Mouse (Mus musculus): ENCODE data around the gene Ypel1. TPM values are rescaled to one million over a fixed set of nuclear protein-coding genes. Genes with fewer than 3 reads are reported as not detected.

The Ypel1 gene
- 31.1 and 36.2 TPM in 2 replicates for polyA plus RNA-seq (2014; fragmentation: Nextera tagmentation; extraction: Ambion mirVana)

DNA sequence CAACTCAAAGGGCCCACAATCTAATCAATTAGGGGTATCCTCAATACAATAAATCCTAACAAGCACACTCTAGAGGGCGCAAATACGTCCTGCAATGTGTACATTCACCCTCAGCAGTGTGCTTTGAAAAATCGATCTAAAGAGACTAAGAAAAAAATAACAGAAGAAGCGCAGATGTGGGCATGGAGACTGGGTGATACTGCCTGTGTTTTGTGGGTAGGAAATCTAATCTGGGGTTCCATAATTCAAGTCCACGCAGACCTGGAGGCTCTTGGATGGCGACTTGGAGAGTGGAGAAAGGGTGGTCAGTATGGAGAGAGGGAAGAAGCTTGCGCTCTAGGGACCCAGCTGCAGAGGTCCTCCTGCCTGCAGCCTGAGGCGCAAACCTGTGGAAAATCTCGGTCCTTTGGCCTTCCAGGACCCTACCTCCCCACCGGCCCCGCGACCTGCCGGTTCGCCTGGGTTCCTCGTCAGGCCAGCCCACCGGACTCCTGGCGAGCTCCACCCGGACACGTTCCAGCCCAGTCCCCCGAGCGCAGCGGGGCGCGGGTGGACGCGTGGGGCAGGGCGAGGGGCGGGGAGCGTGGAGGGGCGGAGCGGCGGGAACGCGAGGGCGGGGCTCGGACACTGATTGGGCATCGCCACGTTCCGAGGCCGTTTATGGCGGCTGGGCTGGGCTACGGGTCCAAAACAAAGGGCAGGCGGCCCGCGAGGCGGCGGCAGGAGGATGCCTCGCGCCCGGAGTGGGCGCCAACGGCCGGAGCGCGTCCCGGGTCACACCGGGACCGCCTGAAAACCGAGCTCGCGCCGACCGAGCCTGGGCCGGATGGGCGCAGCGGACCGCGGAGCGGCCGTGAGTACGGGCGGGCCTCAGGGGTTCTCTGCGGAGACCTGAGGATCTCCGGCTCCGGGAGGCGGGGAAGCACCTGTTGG lies at the start of gene Ypel1:
Gene Ypel1 (plus strand): TSS at position 186 of the 933 bp plus-strand sequence.
- Histone ChIP-seq H3K4me3 (ENCODE audit: low read depth, low read length) (peak within 1 kb of the TSS; percentile 77), H3K36me3 (ENCODE audit: insufficient read depth) (peaks cover 3% of the 10 kb centered on the region; the same call in 1 of the 2 replicates), H3K4me1 (ENCODE audit: insufficient read depth) (no peaks in the 10 kb centered on the region; the same call in 1 of the 2 replicates), H3K9ac (peak within 1 kb of the TSS; percentile 87), H3K4me2 (peak within 1 kb of the TSS; percentile 65), H3K9me3 (ENCODE audit: low read depth, low read length) (no peaks in the 10 kb centered on the region), H3K27me3 (ENCODE audit: insufficient read depth, low read length) (no peaks in the 10 kb centered on the region), H3K27ac (ENCODE audit: low read depth) (peak within 1 kb of the TSS; percentile 81)
- ATAC-seq (ENCODE audit: insufficient read depth): peak; percentile 94
- peak; percentile 41; the same call in 1 of the 2 replicates for TF ChIP-seq CTCF (IDR thresholded peaks at IDR 0.05; ENCODE audit: low read depth)
- DNase-seq: peak; percentile 89
- WGBS: under 1% methylated on average over 76 of the region's 76 CpGs

DNA sequence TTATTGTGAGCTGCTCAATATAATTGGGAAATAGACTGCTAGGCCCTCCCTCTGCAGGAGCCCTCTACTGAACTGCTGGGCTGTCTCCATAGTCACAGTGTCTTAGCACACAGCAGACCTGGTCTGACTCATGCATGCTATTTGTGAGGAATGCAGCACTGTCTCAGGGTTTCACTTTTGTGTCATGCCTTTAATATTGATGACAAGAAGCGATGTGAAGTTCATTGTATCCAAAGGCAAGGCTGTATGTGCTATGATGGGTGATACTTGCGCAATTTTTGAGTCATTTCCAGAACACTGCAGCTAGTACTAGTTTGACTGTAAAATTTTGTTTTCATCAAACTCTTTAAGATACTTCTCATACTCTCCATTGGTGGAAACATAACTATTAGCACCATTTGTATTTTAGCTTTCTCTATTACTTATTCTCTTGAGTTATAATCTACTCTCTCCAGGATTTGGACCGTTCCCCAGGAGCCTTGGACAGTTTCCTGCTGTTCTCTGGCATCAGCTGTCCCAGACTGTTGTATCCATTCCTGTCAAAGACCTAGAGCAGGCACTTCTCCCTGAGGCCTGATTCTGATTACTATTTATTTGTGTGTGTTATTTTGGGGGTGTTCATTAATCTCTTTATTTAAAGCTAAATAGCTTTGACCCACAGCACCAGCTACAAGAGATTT lies 44.9 kb upstream of the Ypel1 start:
- H3K4me1 ChIP-seq (ENCODE audit: insufficient read depth): no peaks in the 10 kb centered on the region
- no peak for TF ChIP-seq CTCF (IDR thresholded peaks at IDR 0.05; ENCODE audit: low read depth)
- no peak overlapping the region for H3K4me2 ChIP-seq
- no peak overlapping the region for H3K27ac ChIP-seq (ENCODE audit: low read depth)
- ATAC-seq (ENCODE audit: insufficient read depth) (peak; percentile 62), DNase-seq (peak; percentile 71)
- peaks cover 62% of the 10 kb centered on the region for H3K36me3 ChIP-seq (ENCODE audit: insufficient read depth)
- H3K27me3 ChIP-seq (ENCODE audit: insufficient read depth, low read length): no peaks in the 10 kb centered on the region
- 76% methylated on average over 3 of the region's 3 CpGs for WGBS
- no peak overlapping the region for H3K4me3 ChIP-seq (ENCODE audit: low read depth, low read length)
- H3K9me3 ChIP-seq (ENCODE audit: low read depth, low read length): no peaks in the 10 kb centered on the region
- no peak overlapping the region for H3K9ac ChIP-seq

DNA sequence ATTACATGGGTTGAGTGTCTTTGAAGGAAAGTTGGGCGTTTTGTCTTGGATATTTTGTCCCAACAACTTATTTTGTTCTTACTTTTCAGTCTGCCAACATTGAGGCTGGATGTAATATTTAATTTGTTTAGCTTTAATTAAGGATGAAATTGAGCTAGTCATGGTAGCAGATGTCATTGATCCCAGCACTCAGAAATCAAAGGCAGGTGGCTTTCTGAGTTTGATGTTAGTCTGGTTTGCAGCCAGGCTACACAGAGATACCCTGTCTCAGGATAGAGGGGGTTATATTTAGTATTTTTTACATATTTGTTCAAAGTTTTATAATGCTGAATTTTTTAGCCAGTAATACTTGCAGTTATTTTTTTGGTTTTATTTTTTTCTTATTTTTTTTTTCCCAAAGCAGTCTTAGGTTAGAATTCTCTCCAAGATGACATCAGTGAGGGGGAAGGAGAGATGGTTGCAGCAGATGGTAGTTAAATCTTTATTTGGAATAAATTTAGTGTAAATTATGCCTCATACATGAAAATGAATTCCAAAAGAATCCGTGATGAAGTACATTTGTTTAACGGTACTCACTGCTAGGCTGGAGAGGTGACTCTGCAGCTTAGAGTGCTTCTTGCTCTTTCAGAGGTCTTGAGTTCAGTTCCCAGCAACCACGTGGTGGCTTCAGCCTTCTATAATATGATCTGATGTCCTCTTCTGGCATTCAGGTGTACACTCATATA lies 39.4 kb upstream of the Ypel1 start:
- TF ChIP-seq CTCF (IDR thresholded peaks at IDR 0.05; ENCODE audit: low read depth): no peak
- 83% methylated on average over 4 of the region's 4 CpGs for whole genome bisulfite sequencing
- Histone ChIP-seq H3K4me1 (ENCODE audit: insufficient read depth) (no peaks in the 10 kb centered on the region), H3K4me3 (ENCODE audit: low read depth, low read length) (no peak overlapping the region), H3K27ac (ENCODE audit: low read depth) (no peak overlapping the region), H3K9me3 (ENCODE audit: low read depth, low read length) (no peaks in the 10 kb centered on the region), H3K27me3 (ENCODE audit: insufficient read depth, low read length) (no peaks in the 10 kb centered on the region), H3K4me2 (no peak overlapping the region), H3K36me3 (ENCODE audit: insufficient read depth) (peaks cover 74% of the 10 kb centered on the region), H3K9ac (no peak overlapping the region)
- DNase-seq: no peak
- ATAC-seq (ENCODE audit: insufficient read depth): no peak

DNA sequence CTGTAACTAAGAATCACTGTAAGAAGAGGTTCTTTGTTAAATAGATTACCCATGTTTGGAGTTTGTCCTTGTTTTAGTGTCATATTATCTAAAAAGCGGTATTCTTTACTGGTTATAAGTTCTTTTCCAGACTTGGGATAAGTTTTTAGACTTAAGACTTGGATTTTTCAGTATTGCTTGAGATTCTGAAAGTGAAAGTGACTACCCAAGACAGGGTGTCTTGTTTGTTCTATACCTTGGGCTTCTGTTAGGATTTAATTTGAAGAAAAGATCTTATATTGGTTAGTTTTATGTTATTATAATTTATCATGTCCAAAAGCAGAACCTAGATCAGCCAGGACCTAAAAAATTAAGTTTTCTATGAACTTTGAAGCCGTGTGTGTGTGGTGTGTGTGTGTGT lies 35.7 kb upstream of the Ypel1 start:
- H3K4me2 ChIP-seq: no peak overlapping the region
- H3K9me3 ChIP-seq (ENCODE audit: low read depth, low read length): no peaks in the 10 kb centered on the region
- no peak for TF ChIP-seq CTCF (IDR thresholded peaks at IDR 0.05; ENCODE audit: low read depth)
- H3K36me3 ChIP-seq (ENCODE audit: insufficient read depth): peaks cover 85% of the 10 kb centered on the region
- no peak overlapping the region for H3K27ac ChIP-seq (ENCODE audit: low read depth)
- no peaks in the 10 kb centered on the region for H3K27me3 ChIP-seq (ENCODE audit: insufficient read depth, low read length)
- H3K4me3 ChIP-seq (ENCODE audit: low read depth, low read length): no peak overlapping the region
- no peak for ATAC-seq (ENCODE audit: insufficient read depth)
- 91% methylated on average over 2 of the region's 2 CpGs for WGBS
- H3K4me1 ChIP-seq (ENCODE audit: insufficient read depth): no peaks in the 10 kb centered on the region
- H3K9ac ChIP-seq: no peak overlapping the region
- no peak for DNase-seq

DNA sequence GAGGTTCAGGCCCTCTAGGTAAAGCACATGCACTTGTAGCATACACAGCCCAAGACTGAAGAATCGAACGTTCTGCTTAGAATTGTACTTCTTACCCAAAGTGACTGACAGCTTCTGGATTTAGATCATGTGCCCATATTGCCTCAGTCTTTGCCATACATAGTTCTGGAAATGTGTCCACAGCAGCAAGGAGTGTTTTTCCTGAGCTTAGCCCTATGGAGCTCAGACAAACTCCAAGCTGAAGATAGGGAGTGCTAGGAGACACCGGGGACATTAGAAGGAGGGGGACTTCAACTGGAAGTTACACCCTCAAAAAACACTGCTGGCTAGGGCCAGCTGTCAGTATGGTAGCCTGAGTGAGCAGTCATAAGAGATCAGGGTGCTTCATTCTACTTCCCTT lies 28.8 kb upstream of the Ypel1 start:
- ATAC-seq (ENCODE audit: insufficient read depth) (no peak), DNase-seq (no peak)
- H3K4me1 ChIP-seq (ENCODE audit: insufficient read depth): no peaks in the 10 kb centered on the region
- H3K9ac ChIP-seq: no peak overlapping the region
- H3K9me3 ChIP-seq (ENCODE audit: low read depth, low read length): no peaks in the 10 kb centered on the region
- no peaks in the 10 kb centered on the region for H3K27me3 ChIP-seq (ENCODE audit: insufficient read depth, low read length)
- H3K27ac ChIP-seq (ENCODE audit: low read depth): no peak overlapping the region
- no peak for TF ChIP-seq CTCF (IDR thresholded peaks at IDR 0.05; ENCODE audit: low read depth)
- no peak overlapping the region for H3K4me3 ChIP-seq (ENCODE audit: low read depth, low read length)
- WGBS: 95% methylated on average over 3 of the region's 3 CpGs
- no peak overlapping the region for H3K4me2 ChIP-seq
- peaks cover 84% of the 10 kb centered on the region for H3K36me3 ChIP-seq (ENCODE audit: insufficient read depth)

DNA sequence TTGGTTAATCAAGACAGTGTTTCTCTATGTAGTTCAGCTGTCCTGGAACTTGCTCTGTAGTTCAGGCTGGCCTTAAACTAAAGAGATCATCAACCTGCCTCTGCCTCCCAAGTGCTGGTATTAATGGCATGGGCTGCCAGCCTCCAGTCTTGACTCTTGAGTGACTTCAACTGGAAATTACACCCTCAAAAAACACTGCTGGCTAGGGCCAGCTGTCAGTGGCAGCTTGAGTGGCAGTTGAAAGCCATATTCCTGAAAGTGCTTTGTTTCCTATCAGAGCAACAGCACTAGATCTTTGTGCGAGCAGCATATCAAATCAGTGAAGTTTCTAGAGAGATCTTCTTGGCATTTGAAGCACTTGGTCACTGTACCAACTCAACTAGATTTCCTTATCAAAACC lies 28.1 kb upstream of the Ypel1 start:
- no peaks in the 10 kb centered on the region for H3K9me3 ChIP-seq (ENCODE audit: low read depth, low read length)
- TF ChIP-seq CTCF (IDR thresholded peaks at IDR 0.05; ENCODE audit: low read depth): no peak
- WGBS: 95% methylated on average over 1 of the region's 1 CpGs
- no peaks in the 10 kb centered on the region for H3K4me1 ChIP-seq (ENCODE audit: insufficient read depth)
- no peak overlapping the region for H3K4me2 ChIP-seq
- H3K27me3 ChIP-seq (ENCODE audit: insufficient read depth, low read length): no peaks in the 10 kb centered on the region
- no peak overlapping the region for H3K4me3 ChIP-seq (ENCODE audit: low read depth, low read length)
- DNase-seq (no peak), ATAC-seq (ENCODE audit: insufficient read depth) (no peak)
- H3K27ac ChIP-seq (ENCODE audit: low read depth): no peak overlapping the region
- peaks cover 81% of the 10 kb centered on the region for H3K36me3 ChIP-seq (ENCODE audit: insufficient read depth)
- no peak overlapping the region for H3K9ac ChIP-seq
